Mouse (Mus musculus) midbrain, embryonic 10.5 days (tissue): ENCODE measurements around the gene Gale. TPM values are rescaled to one million over a fixed set of nuclear protein-coding genes. Genes with fewer than 3 reads are reported as not detected.

Experiments
- DNase-seq: peaks from one replicate; pipeline ENCODE4 v3.0.0-alpha.2; 2017; ENCODE audit warnings: low spot score
- H3K27ac ChIP-seq: fragments of 300-500 bp; sonication (generic); replicated peaks from 2 replicates; pipeline ENCODE4 v1.5.1; 2016; ENCODE audit warnings: mild to moderate bottlenecking
- H3K27me3 ChIP-seq: fragments of 300-500 bp; sonication (generic); 2 replicates; pipeline ENCODE4 v1.6.1; 2016; ENCODE audit warnings: low read depth, mild to moderate bottlenecking; ENCODE audit not compliant: poor library complexity, severe bottlenecking
- H3K36me3 ChIP-seq: fragments of 300-500 bp; sonication (generic); 2 replicates; pipeline ENCODE4 v1.6.1; 2016; ENCODE audit warnings: mild to moderate bottlenecking, moderate library complexity
- H3K4me1 ChIP-seq: fragments of 300-500 bp; sonication (generic); 2 replicates; pipeline ENCODE4 v1.6.1; 2016
- H3K4me3 ChIP-seq: fragments of 300-500 bp; sonication (generic); 2 replicates; pipeline ENCODE4 v1.5.1; 2016; ENCODE audit warnings: mild to moderate bottlenecking, moderate library complexity
- H3K9me3 ChIP-seq: fragments of 300-500 bp; sonication (generic); replicated peaks from 2 replicates; pipeline ENCODE4 v1.6.1; 2016; ENCODE audit warnings: mild to moderate bottlenecking
- WGBS: fragments of 180-500 bp; shearing (Covaris S2); methylation state at CpG from one replicate; pipeline ENCODE4 v1.1.7; 2016; 5-methylcytosine and 5-hydroxymethylcytosine counted together
- polyA plus RNA-seq: library from polyadenylated mRNA; unstranded; fragments of >200 nt; fragmentation: Nextera tagmentation; extraction: Ambion mirVana; gene quantifications from 2 replicates; pipeline ENCODE4 v1.2.1, GENCODE M21; 2016

Gale gene
- polyA plus RNA-seq: 47.2 and 47.6 TPM in 2 replicates

DNA sequence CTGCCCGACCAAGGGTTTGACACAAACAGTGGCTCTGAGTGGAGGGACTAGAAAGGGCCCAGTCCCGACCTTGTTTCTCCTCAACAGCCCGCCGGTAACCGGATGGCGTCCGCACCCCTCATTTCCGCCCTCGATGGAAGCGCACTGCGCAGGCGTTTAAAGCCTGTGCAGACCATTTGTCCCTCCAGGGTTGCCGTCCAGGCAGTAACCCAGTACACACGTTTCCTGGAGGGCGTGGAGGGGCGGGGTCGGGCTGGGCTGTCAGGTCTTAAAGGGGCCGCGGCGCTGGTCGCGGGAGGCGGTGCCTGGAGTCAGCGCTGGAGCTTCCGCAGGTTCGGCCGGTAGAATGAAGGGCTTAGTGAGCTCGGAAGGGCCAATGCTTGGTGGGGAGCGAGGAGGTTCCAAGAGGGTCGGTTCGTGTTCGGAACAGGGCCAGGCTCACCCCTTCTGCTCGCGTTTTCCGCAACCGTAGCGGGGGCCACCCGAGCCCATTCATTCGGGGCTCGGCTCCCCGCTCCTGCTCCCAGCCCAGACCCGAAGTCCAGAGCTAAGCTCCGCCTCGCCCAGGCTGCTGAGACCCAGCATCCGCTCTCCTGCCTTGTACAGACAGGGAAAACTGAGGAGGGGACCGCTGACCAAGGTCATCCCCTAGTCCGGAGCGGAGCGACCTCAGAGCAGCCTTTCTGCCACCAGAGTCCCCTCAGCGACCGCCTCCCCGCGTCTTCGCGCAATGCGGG, at the start of gene Gale:
Gale (plus strand) TSS at position 271 of the 737 bp plus-strand sequence.
- no peaks in the 10 kb centered on the region; the same call in 1 of the 2 replicates for H3K27me3 ChIP-seq
- DNase-seq: peak; percentile 97
- peaks cover 61% of the 10 kb centered on the region for H3K36me3 ChIP-seq
- WGBS: under 1% methylated on average over 56 of the region's 56 CpGs
- H3K27ac ChIP-seq: peak within 1 kb of the TSS; percentile 92
- peak within 1 kb of the TSS; percentile 90 for H3K4me3 ChIP-seq
- peaks cover 31% of the 10 kb centered on the region for H3K4me1 ChIP-seq
- H3K9me3 ChIP-seq: no peaks in the 10 kb centered on the region

- Histone ChIP-seq H3K36me3 (peaks cover 11% of the 10 kb centered on the region), H3K9me3 (no peaks in the 10 kb centered on the region), H3K27ac (no peak overlapping the region), H3K27me3 (no peaks in the 10 kb centered on the region), H3K4me1 (peaks cover 17% of the 10 kb centered on the region), H3K4me3 (no peak overlapping the region)
- no peak for DNase-seq
- WGBS: 92% methylated on average over 13 of the region's 13 CpGs
These were observed 44.8 kb upstream of the Gale start for GRCm38 (mm10) chr4:135918635-135919279.

DNA sequence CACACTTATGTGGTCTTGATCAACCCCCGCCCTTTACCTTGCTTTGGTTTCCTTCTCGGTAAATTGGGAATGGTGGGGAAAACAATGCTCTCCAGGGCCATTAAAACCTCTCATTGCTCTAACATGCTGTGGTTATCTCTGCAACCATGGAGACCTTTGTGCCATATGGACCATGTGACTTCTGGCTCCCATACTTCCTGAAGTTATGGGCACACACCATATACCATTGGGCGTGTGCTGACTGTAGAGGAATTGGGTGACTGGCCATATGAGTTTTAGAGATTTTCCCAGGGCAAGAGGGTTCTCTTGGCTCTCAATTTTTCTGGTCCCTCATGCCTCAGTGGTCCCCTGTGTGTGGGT, 44.3 kb upstream of the Gale start:
- DNase-seq: no peak
- H3K36me3 ChIP-seq: peaks cover 14% of the 10 kb centered on the region
- no peak overlapping the region for H3K4me3 ChIP-seq
- 93% methylated on average over 3 of the region's 3 CpGs for WGBS
- H3K9me3 ChIP-seq: no peaks in the 10 kb centered on the region
- H3K4me1 ChIP-seq: peaks cover 17% of the 10 kb centered on the region
- no peak overlapping the region for H3K27ac ChIP-seq
- no peaks in the 10 kb centered on the region for H3K27me3 ChIP-seq

- peak; percentile 97 for DNase-seq
- Histone ChIP-seq H3K4me1 (peaks cover 17% of the 10 kb centered on the region), H3K4me3 (peak within 1 kb of the TSS; percentile 85), H3K27ac (peak within 1 kb of the TSS; percentile 83), H3K27me3 (no peaks in the 10 kb centered on the region), H3K36me3 (peaks cover 22% of the 10 kb centered on the region), H3K9me3 (no peaks in the 10 kb centered on the region)
- WGBS: 2% methylated on average over 60 of the region's 60 CpGs
These were observed 43.0 kb upstream of the Gale start, which contains the start of gene Fuca1 for GRCm38 (mm10) chr4:135920304-135921241. Gene Fuca1 (plus strand): TSS chr4:135920735.

- Histone ChIP-seq H3K4me1 (peaks cover 17% of the 10 kb centered on the region), H3K9me3 (no peaks in the 10 kb centered on the region), H3K27me3 (no peaks in the 10 kb centered on the region), H3K36me3 (peaks cover 31% of the 10 kb centered on the region), H3K27ac (peak overlapping the region; percentile 83), H3K4me3 (peak overlapping the region; percentile 85)
- DNase-seq: peak; percentile 49
- WGBS: 13% methylated on average over 26 of the region's 26 CpGs
These were observed 42.0 kb upstream of the Gale start for GRCm38 (mm10) chr4:135921257-135922120.

DNA sequence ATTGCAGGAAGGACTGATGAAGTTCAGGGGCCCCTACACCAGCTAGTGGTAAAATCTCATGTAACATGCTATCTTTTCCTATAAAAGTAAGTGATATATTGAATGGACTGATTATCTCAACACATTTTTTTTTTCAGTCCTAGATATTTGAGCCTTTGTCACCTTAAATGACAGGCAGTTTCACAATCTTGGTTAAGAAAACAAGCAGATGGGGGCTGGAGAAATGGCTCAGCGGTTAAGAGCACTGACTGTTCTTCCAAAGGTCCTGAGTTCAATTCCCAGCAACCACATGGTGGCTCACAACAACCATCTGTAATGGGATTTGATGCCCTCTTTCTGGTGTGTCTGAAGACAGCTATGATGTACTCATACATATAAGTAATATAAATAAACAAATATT, 41.3 kb upstream of the Gale start:
- H3K9me3 ChIP-seq: no peaks in the 10 kb centered on the region
- H3K4me1 ChIP-seq: peaks cover 17% of the 10 kb centered on the region
- peak overlapping the region; percentile 85 for H3K4me3 ChIP-seq
- no peak for DNase-seq
- WGBS: 97% methylated on average over 1 of the region's 1 CpGs
- no peak overlapping the region for H3K27ac ChIP-seq
- no peaks in the 10 kb centered on the region for H3K27me3 ChIP-seq
- peaks cover 36% of the 10 kb centered on the region for H3K36me3 ChIP-seq

- no peak for DNase-seq
- no peaks in the 10 kb centered on the region for H3K27me3 ChIP-seq
- H3K4me1 ChIP-seq: peaks cover 17% of the 10 kb centered on the region
- H3K36me3 ChIP-seq: peaks cover 36% of the 10 kb centered on the region
- 89% methylated on average over 2 of the region's 2 CpGs for WGBS
- no peak overlapping the region for H3K27ac ChIP-seq
- H3K9me3 ChIP-seq: no peaks in the 10 kb centered on the region
- no peak overlapping the region for H3K4me3 ChIP-seq
These were observed 39.1 kb upstream of the Gale start for GRCm38 (mm10) chr4:135924418-135924817.

DNA sequence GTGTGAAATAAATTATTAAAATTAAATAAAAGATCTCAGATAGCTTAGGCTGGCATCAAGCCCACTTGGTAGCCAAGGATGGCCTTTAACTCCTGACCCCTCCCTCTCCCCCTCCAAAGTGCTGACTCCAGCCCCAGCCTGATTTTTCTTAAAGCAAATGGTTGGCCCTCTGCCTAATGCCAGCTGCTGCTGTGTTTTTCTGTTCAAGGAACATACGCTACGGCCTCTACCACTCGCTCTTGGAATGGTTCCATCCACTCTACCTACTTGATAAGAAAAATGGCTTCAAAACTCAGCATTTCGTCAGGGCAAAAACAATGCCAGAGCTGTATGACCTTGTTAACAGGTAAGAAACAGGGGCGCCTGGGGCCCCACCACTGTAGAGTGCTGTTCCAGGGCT, 38.2 kb upstream of the Gale start:
- Histone ChIP-seq H3K27ac (no peak overlapping the region), H3K27me3 (no peaks in the 10 kb centered on the region), H3K36me3 (peaks cover 36% of the 10 kb centered on the region), H3K4me1 (peaks cover 17% of the 10 kb centered on the region), H3K9me3 (no peaks in the 10 kb centered on the region), H3K4me3 (no peak overlapping the region)
- WGBS: 89% methylated on average over 5 of the region's 5 CpGs
- DNase-seq: no peak

- peaks cover 40% of the 10 kb centered on the region for H3K36me3 ChIP-seq
- no peaks in the 10 kb centered on the region for H3K9me3 ChIP-seq
- H3K4me1 ChIP-seq: peaks cover 13% of the 10 kb centered on the region
- no peaks in the 10 kb centered on the region for H3K27me3 ChIP-seq
- 89% methylated on average over 10 of the region's 10 CpGs for WGBS
- H3K4me3 ChIP-seq: no peak overlapping the region
- H3K27ac ChIP-seq: no peak overlapping the region
- DNase-seq: no peak
These were observed 37.2 kb upstream of the Gale start for GRCm38 (mm10) chr4:135926195-135926808.

GRCm38 (mm10) chr4:135926861-135927260, 36.7 kb upstream of the Gale start:
- WGBS: 91% methylated on average over 3 of the region's 3 CpGs
- no peak overlapping the region for H3K4me3 ChIP-seq
- peaks cover 43% of the 10 kb centered on the region for H3K36me3 ChIP-seq

GRCm38 (mm10) chr4:135928376-135928775, 35.2 kb upstream of the Gale start:
- WGBS: 91% methylated on average over 9 of the region's 9 CpGs
- Histone ChIP-seq H3K4me3 (no peak overlapping the region), H3K27me3 (no peaks in the 10 kb centered on the region), H3K36me3 (peaks cover 46% of the 10 kb centered on the region), H3K4me1 (no peaks in the 10 kb centered on the region), H3K9me3 (no peaks in the 10 kb centered on the region), H3K27ac (no peak overlapping the region)
- no peak for DNase-seq

More at GRCm38 (mm10) chr4:135926861-135927260, 36.7 kb upstream of the Gale start:
- DNase-seq: no peak
- H3K27me3 ChIP-seq: no peaks in the 10 kb centered on the region
- no peaks in the 10 kb centered on the region for H3K9me3 ChIP-seq
- H3K27ac ChIP-seq: no peak overlapping the region
- peaks cover 8% of the 10 kb centered on the region for H3K4me1 ChIP-seq
